Mouse (Mus musculus): ENCODE measurements around the gene Fars2. TPM values are rescaled to one million over a fixed set of nuclear protein-coding genes. Genes with fewer than 3 reads are reported as not detected.

The Fars2 gene
- polyA plus RNA-seq, 1 experiment: 19.4 TPM

DNA sequence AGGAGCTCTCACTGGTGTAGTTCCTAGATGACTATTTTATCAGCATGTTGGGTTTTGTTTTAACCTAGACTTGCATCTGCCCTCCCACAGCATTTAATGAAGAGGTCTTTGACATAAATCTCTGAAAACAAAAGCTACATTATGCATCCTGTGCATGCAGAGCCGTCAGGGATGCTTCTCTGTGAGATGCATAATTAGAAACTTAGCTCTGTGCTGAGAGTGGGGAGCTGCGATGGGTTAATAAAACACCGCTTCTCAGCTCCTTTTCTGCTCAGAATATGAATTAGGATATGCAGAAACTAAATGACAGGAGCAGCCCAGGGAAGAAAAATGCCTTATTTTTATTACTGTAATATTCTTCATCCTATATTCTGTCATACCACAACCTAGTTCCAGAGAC lies 251.6 kb downstream of the Fars2 start:
- 80% methylated on average over 3 of the region's 3 CpGs for WGBS
- Histone ChIP-seq H3K27ac (ENCODE audit: insufficient read depth, low read length) (no peak overlapping the region), H3K27me3 (ENCODE audit: control insufficient read depth, insufficient read depth, low read length) (no peaks in the 10 kb centered on the region), H3K4me3 (ENCODE audit: extremely low read depth, insufficient read depth, insufficient read length) (no peak overlapping the region), H3K4me1 (ENCODE audit: control insufficient read depth, insufficient read depth, insufficient read length) (peaks cover 3% of the 10 kb centered on the region; the same call in 1 of the 2 replicates), H3K36me3 (ENCODE audit: control insufficient read depth, insufficient read depth, low read length) (no peaks in the 10 kb centered on the region)
- DNase-seq (ENCODE audit: low read depth in 1 of 2, low spot score in 2 of 2): no peak
- no peak for TF ChIP-seq POLR2A (IDR thresholded peaks at IDR 0.05; ENCODE audit: low read depth, low read length)
- TF ChIP-seq CTCF (IDR thresholded peaks at IDR 0.05; ENCODE audit: extremely low read depth, insufficient read depth, insufficient read length, insufficient replicate concordance): no peak

DNA sequence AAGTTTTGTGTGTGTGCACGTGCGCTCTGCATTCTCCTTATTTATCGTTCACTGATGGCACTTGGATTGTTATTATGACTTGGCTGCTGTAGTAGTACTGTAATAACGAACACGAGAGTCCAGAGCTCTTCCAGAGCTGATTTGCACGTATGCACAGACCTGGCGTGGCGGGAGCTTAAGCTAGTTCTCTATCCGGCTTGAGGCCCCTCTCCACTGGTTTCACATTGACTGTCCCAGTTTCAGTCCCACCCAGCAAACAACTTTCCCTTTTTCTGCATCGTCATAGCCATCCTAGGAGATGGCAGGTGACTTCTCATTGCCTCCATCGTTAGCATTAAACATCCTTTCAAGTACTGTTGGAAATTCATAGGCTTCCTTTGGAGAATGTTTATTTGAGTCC lies 252.2 kb downstream of the Fars2 start:
- no peak overlapping the region for H3K27ac ChIP-seq (ENCODE audit: insufficient read depth, low read length)
- peaks cover 3% of the 10 kb centered on the region; the same call in 1 of the 2 replicates for H3K4me1 ChIP-seq (ENCODE audit: control insufficient read depth, insufficient read depth, insufficient read length)
- no peak for DNase-seq (ENCODE audit: low read depth in 1 of 2, low spot score in 2 of 2)
- H3K36me3 ChIP-seq (ENCODE audit: control insufficient read depth, insufficient read depth, low read length): no peaks in the 10 kb centered on the region
- H3K27me3 ChIP-seq (ENCODE audit: control insufficient read depth, insufficient read depth, low read length): no peaks in the 10 kb centered on the region
- no peak for TF ChIP-seq POLR2A (IDR thresholded peaks at IDR 0.05; ENCODE audit: low read depth, low read length)
- TF ChIP-seq CTCF (IDR thresholded peaks at IDR 0.05; ENCODE audit: extremely low read depth, insufficient read depth, insufficient read length, insufficient replicate concordance): no peak
- 79% methylated on average over 11 of the region's 11 CpGs for WGBS
- H3K4me3 ChIP-seq (ENCODE audit: extremely low read depth, insufficient read depth, insufficient read length): no peak overlapping the region

DNA sequence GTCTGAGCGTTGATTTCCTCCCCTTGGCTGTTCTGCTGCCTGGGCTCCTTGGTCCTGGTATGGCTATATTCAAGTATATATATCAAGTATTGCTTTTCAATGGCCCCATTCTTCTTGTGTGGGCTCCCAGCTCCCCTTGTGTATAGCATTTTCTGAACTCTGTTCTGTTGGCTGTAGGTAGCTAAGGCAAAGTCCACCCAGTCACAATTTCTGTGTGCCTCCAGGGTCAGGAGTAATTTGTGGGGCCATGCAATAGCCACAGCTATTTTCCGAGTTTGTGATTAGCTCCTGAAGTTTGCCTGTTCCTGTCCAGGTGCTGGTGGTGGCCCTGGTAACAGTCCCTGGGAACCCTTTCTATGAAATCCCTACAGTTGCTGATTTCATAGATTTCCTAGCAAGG lies 266.0 kb downstream of the Fars2 start:
- DNase-seq (ENCODE audit: low read depth in 1 of 2, low spot score in 2 of 2): no peak
- Histone ChIP-seq H3K27ac (ENCODE audit: insufficient read depth, low read length) (no peak overlapping the region), H3K4me3 (ENCODE audit: extremely low read depth, insufficient read depth, insufficient read length) (no peak overlapping the region), H3K27me3 (ENCODE audit: control insufficient read depth, insufficient read depth, low read length) (no peaks in the 10 kb centered on the region), H3K36me3 (ENCODE audit: control insufficient read depth, insufficient read depth, low read length) (no peaks in the 10 kb centered on the region), H3K4me1 (ENCODE audit: control insufficient read depth, insufficient read depth, insufficient read length) (no peaks in the 10 kb centered on the region)
- 95% methylated on average over 2 of the region's 2 CpGs for WGBS
- TF ChIP-seq POLR2A (IDR thresholded peaks at IDR 0.05; ENCODE audit: low read depth, low read length) (no peak), CTCF (IDR thresholded peaks at IDR 0.05; ENCODE audit: extremely low read depth, insufficient read depth, insufficient read length, insufficient replicate concordance) (no peak)

DNA sequence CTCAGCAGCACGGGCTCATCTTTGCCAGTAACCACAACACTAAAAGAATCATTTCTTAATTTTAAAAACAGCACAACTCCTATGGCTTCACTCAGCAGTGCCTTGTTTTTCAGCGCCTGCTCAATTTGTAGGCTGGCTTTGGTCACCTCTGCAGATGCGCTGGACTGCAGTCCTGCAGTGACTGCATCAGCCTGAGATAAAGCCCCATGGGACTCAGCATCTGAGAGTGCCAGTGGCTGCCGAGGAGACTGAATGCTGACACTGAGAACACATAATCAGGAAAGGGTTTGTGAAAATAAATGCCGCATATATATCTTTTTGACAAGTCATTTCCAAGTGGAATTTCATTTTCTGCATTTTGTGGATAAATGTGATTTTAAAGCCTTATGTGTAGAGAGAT lies 268.9 kb downstream of the Fars2 start:
- TF ChIP-seq CTCF (IDR thresholded peaks at IDR 0.05; ENCODE audit: extremely low read depth, insufficient read depth, insufficient read length, insufficient replicate concordance) (no peak), POLR2A (IDR thresholded peaks at IDR 0.05; ENCODE audit: low read depth, low read length) (no peak)
- 89% methylated on average over 5 of the region's 5 CpGs for WGBS
- H3K4me3 ChIP-seq (ENCODE audit: extremely low read depth, insufficient read depth, insufficient read length): no peak overlapping the region
- H3K4me1 ChIP-seq (ENCODE audit: control insufficient read depth, insufficient read depth, insufficient read length): no peaks in the 10 kb centered on the region
- no peaks in the 10 kb centered on the region for H3K36me3 ChIP-seq (ENCODE audit: control insufficient read depth, insufficient read depth, low read length)
- H3K27me3 ChIP-seq (ENCODE audit: control insufficient read depth, insufficient read depth, low read length): no peaks in the 10 kb centered on the region
- DNase-seq (ENCODE audit: low read depth in 1 of 2, low spot score in 2 of 2): no peak
- H3K27ac ChIP-seq (ENCODE audit: insufficient read depth, low read length): no peak overlapping the region

DNA sequence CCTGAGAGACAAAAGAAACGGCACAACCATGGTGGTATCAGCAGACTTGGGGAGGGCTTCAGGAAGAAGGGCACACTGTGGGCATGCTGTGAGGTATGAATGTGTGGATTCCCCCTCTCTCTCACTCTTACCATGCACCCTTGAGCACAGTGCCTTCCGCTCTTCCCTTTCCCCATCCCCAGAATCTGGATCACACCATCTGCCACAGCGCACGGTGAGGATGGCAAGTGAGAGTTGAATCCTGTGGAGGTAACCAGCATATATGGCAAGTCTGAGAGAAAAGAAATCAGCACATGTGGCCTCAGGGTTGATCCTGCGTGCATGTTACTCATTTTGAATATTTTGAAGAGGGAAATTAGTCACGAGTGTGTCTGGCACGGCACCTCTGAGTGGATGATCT lies 274.7 kb downstream of the Fars2 start:
- Histone ChIP-seq H3K4me1 (ENCODE audit: control insufficient read depth, insufficient read depth, insufficient read length) (no peaks in the 10 kb centered on the region), H3K27me3 (ENCODE audit: control insufficient read depth, insufficient read depth, low read length) (no peaks in the 10 kb centered on the region), H3K4me3 (ENCODE audit: extremely low read depth, insufficient read depth, insufficient read length) (no peak overlapping the region), H3K27ac (ENCODE audit: insufficient read depth, low read length) (no peak overlapping the region), H3K36me3 (ENCODE audit: control insufficient read depth, insufficient read depth, low read length) (no peaks in the 10 kb centered on the region; the same call in 1 of the 2 replicates)
- TF ChIP-seq CTCF (IDR thresholded peaks at IDR 0.05; ENCODE audit: extremely low read depth, insufficient read depth, insufficient read length, insufficient replicate concordance) (no peak), POLR2A (IDR thresholded peaks at IDR 0.05; ENCODE audit: low read depth, low read length) (no peak)
- WGBS: 94% methylated on average over 7 of the region's 7 CpGs
- no peak for DNase-seq (ENCODE audit: low read depth in 1 of 2, low spot score in 2 of 2)

DNA sequence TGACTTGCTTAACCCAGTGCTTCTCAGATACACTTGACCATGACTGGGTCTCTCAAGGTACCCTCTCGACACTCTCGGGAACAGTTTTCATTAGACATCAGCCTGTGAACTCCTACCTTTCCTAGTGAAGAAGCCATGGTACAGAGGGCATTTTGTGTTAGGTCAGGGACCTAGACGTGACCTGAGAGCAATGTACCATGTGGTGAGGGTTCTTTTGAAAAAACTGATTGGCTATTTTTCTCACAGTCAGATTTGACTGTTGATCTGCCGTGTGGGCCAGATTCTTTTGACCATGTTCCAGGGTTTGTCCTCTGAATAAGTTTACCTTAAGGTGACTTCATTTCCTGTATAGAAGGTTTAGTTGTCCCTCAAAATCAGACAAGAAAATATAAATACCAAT lies 275.5 kb downstream of the Fars2 start:
- whole genome bisulfite sequencing: 92% methylated on average over 4 of the region's 4 CpGs
- H3K4me1 ChIP-seq (ENCODE audit: control insufficient read depth, insufficient read depth, insufficient read length): no peaks in the 10 kb centered on the region
- H3K36me3 ChIP-seq (ENCODE audit: control insufficient read depth, insufficient read depth, low read length): no peaks in the 10 kb centered on the region; the same call in 1 of the 2 replicates
- TF ChIP-seq CTCF (IDR thresholded peaks at IDR 0.05; ENCODE audit: extremely low read depth, insufficient read depth, insufficient read length, insufficient replicate concordance): no peak
- TF ChIP-seq POLR2A (IDR thresholded peaks at IDR 0.05; ENCODE audit: low read depth, low read length): no peak
- no peaks in the 10 kb centered on the region for H3K27me3 ChIP-seq (ENCODE audit: control insufficient read depth, insufficient read depth, low read length)
- no peak for DNase-seq (ENCODE audit: low read depth in 1 of 2, low spot score in 2 of 2)
- H3K27ac ChIP-seq (ENCODE audit: insufficient read depth, low read length): no peak overlapping the region
- H3K4me3 ChIP-seq (ENCODE audit: extremely low read depth, insufficient read depth, insufficient read length): no peak overlapping the region

DNA sequence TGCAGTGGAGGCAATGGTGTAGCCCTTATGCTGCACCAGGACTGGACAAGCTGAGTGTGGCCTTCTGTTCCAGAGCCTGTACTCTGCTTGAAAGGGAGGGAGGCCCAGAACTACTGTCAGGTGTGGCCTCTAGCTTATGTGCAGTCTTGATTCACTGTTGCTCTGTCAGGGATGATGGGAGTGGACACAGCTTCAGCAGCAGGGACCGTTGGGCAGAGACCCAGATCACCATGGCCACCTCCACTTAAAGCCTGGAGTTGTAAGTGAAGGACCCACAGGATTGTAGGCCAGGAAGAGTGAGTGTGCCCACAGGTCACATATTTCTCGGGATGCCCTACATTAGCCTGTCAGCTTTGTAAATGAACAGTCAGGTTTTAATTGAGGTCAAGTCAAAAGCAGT lies 283.8 kb downstream of the Fars2 start:
- no peak for TF ChIP-seq CTCF (IDR thresholded peaks at IDR 0.05; ENCODE audit: extremely low read depth, insufficient read depth, insufficient read length, insufficient replicate concordance)
- no peak for TF ChIP-seq POLR2A (IDR thresholded peaks at IDR 0.05; ENCODE audit: low read depth, low read length)
- Histone ChIP-seq H3K27ac (ENCODE audit: insufficient read depth, low read length) (no peak overlapping the region), H3K4me3 (ENCODE audit: extremely low read depth, insufficient read depth, insufficient read length) (no peak overlapping the region), H3K36me3 (ENCODE audit: control insufficient read depth, insufficient read depth, low read length) (no peaks in the 10 kb centered on the region; the same call in 1 of the 2 replicates), H3K27me3 (ENCODE audit: control insufficient read depth, insufficient read depth, low read length) (no peaks in the 10 kb centered on the region), H3K4me1 (ENCODE audit: control insufficient read depth, insufficient read depth, insufficient read length) (no peaks in the 10 kb centered on the region)
- DNase-seq (ENCODE audit: low read depth in 1 of 2, low spot score in 2 of 2): no peak
- WGBS: 89% methylated on average over 2 of the region's 2 CpGs

All from spleen, adult 2 months (tissue).